Mouse (Mus musculus) embryonic facial prominence, embryonic 13.5 days (tissue): ENCODE measurements around the gene Copz1. TPM values are rescaled to one million over a fixed set of nuclear protein-coding genes. Genes with fewer than 3 reads are reported as not detected.

Experiments used
- ATAC-seq: fragments of 200-750 bp; cut with Nextera tagmentation; 2 replicates; pipeline ENCODE4 v1.8.0; 2017; ENCODE audit warnings: low read depth; ENCODE audit not compliant: insufficient number of reproducible peaks, insufficient read depth, low FRiP score, low TSS enrichment
- H3K27ac ChIP-seq: fragments of 300-500 bp; sonication (generic); 2 replicates; pipeline ENCODE4 v1.5.1; 2015; ENCODE audit warnings: moderate library complexity, mild to moderate bottlenecking, inconsistent platforms
- H3K27me3 ChIP-seq: fragments of 300-500 bp; sonication (generic); 2 replicates; pipeline ENCODE4 v1.6.1; 2015; ENCODE audit warnings: mild to moderate bottlenecking, inconsistent platforms
- H3K36me3 ChIP-seq: fragments of 300-500 bp; sonication (generic); 2 replicates; pipeline ENCODE4 v1.6.1; 2015; ENCODE audit warnings: mild to moderate bottlenecking, inconsistent platforms
- H3K4me1 ChIP-seq: fragments of 300-500 bp; sonication (generic); 2 replicates; pipeline ENCODE4 v1.6.1; 2015; ENCODE audit warnings: inconsistent platforms
- H3K4me2 ChIP-seq: fragments of 300-500 bp; sonication (generic); 2 replicates; pipeline ENCODE4 v1.6.1; 2015; ENCODE audit warnings: moderate library complexity, mild to moderate bottlenecking, inconsistent platforms
- H3K4me3 ChIP-seq: fragments of 300-500 bp; sonication (generic); 2 replicates; pipeline ENCODE4 v1.5.1; 2015; ENCODE audit warnings: mild to moderate bottlenecking, inconsistent platforms
- H3K9ac ChIP-seq: fragments of 300-500 bp; sonication (generic); 2 replicates; pipeline ENCODE4 v1.6.1; 2015; ENCODE audit warnings: mild to moderate bottlenecking, inconsistent platforms
- H3K9me3 ChIP-seq: fragments of 300-500 bp; sonication (generic); 2 replicates; pipeline ENCODE4 v1.6.1; 2016; ENCODE audit warnings: inconsistent platforms
- WGBS: fragments of 180-500 bp; shearing (Covaris S2); methylation state at CpG from one replicate; pipeline ENCODE4 v1.1.7; 2015; ENCODE audit warnings: mixed read lengths; 5-methylcytosine and 5-hydroxymethylcytosine counted together
- polyA plus RNA-seq: library from polyadenylated mRNA; unstranded; fragments of >200 nt; fragmentation: Nextera tagmentation; extraction: Ambion mirVana; gene quantifications from 2 replicates; pipeline ENCODE4 v1.2.1, GENCODE M21; 2015

Gene Copz1
- polyA plus RNA-seq = 254 and 287 TPM in 2 replicates

DNA sequence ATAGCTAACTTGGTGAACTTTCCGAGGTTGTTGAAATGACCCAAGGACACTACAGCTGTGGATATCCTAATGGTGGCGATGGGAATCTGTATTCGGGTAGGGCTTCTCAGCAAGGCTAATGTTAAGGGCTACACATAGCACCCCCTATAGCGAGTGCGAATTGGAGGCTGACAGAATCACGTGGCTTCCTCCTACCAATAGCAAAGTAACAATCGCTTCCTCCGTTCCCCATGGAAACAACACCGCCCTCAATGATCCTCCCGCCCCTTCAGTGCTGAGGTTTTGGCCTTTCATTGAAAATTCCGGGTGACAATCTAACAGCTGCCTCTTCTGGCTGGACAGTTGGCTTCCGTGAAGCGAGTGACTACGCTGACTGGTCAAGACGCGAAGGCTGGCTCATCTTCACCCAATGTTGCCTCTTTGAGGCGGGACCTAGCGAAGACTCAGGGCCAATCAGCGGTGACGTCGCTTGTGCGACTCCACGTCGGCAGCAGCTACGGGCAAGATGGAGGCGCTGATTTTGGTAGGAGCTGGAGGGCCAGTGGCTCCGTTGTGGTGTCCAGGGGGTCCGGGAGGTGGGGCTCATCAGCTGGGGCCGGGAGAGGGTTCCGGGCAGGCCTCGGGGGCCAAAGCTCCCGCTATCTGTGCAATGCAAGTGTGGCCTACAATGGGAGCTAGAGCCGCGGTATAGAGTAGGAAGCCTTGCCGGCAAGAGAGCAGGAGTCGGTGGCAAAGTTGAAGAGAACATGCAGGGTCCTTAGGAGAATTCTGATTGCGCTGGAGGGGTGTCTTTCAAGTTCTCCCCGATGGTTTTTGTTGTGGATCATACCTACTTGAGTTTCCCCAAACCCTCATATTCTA, at the start of gene Copz1:
Gene Copz1 (plus strand): TSS at position 296 of the 861 bp plus-strand sequence.
- Histone ChIP-seq H3K4me1 (peaks cover 14% of the 10 kb centered on the region), H3K36me3 (no peaks in the 10 kb centered on the region), H3K9ac (peak within 1 kb of the TSS; percentile 88), H3K27ac (peak within 1 kb of the TSS; percentile 44; the same call in 1 of the 2 replicates), H3K27me3 (no peaks in the 10 kb centered on the region), H3K4me3 (peak within 1 kb of the TSS; percentile 73), H3K4me2 (peak within 1 kb of the TSS; percentile 67), H3K9me3 (no peaks in the 10 kb centered on the region)
- WGBS = under 1% methylated on average over 38 of the region's 38 CpGs
- peak; percentile 99 for ATAC-seq

DNA sequence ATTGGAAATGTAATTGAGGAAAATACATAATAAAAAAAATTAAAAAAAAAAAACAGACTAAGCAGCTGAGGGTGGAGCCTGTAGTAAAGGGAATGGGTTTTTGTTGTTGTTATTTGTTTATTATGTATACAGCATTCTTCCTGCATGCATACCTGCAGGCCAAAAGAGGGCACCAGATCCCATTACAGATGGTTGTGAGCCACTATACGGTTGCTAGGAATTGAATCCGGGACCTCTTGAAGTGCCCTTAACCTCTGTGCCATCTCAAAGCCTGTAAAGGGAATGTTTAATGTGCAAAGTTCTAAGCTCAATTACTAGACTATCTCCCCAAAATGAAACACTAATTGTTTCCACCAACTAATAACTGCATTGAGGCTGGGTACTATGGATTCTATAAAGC, 48.4 kb upstream of the Copz1 start:
- H3K9ac ChIP-seq = no peak overlapping the region
- H3K27me3 ChIP-seq = no peaks in the 10 kb centered on the region
- WGBS = 87% methylated on average over 2 of the region's 2 CpGs

DNA sequence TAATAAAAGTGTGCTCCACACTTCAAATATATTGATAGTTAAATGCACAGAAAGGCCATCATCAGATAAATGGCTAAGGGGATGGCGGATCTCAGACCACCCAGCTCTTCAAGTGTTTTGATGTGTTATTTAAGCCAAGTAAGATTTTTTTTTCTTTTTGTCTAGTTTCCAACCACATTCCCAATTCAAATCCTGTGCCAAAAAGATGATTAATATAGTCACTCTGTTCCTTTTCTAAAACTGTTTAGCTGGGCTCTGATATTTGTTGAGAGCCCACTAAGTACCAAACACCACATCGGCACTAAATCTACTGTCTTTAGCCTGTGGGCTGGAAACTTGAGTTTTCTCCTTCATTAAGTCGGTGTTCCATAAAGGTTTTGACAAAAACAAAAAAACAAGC, 45.5 kb upstream of the Copz1 start:
- Histone ChIP-seq H3K9ac (no peak overlapping the region), H3K36me3 (0 out of 2 replicates have a peak, but pooled peaks cover 10% of the 10 kb centered on the region), H3K27ac (no peak overlapping the region), H3K9me3 (no peaks in the 10 kb centered on the region), H3K4me1 (peaks cover 13% of the 10 kb centered on the region), H3K27me3 (no peaks in the 10 kb centered on the region), H3K4me3 (no peak overlapping the region), H3K4me2 (no peak overlapping the region)
- WGBS = 85% methylated on average over 3 of the region's 3 CpGs
- ATAC-seq = no peak

More for the DNA sequence above, 48.4 kb upstream of the Copz1 start:
- H3K36me3 ChIP-seq = 0 out of 2 replicates have a peak, but pooled peaks cover 10% of the 10 kb centered on the region
- no peak overlapping the region for H3K4me3 ChIP-seq
- H3K9me3 ChIP-seq = no peaks in the 10 kb centered on the region
- peaks cover 18% of the 10 kb centered on the region for H3K4me1 ChIP-seq
- H3K4me2 ChIP-seq = no peak overlapping the region
- H3K27ac ChIP-seq = no peak overlapping the region
- no peak for ATAC-seq

DNA sequence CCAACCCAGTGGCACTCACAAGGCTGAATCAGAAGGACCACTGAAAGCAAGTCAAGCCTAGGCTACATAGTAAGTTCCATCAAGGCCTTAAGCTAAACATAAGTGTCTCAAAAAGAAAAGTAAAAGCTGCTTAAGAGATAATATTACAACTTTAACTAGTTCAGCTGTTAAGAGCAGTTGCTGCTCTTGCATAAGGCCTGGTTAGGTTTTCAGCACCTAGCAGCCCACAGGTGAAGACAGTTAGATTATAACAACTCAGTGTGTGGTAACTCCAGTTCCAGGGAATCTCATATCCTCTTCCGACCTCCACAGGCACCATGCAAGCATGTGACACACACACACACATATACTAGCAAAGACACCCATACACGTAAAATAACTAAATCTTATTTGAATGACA, 44.9 kb upstream of the Copz1 start:
- Histone ChIP-seq H3K27me3 (no peaks in the 10 kb centered on the region), H3K4me1 (peaks cover 13% of the 10 kb centered on the region), H3K27ac (no peak overlapping the region), H3K9ac (no peak overlapping the region), H3K4me2 (no peak overlapping the region), H3K4me3 (no peak overlapping the region), H3K9me3 (no peaks in the 10 kb centered on the region), H3K36me3 (0 out of 2 replicates have a peak, but pooled peaks cover 9% of the 10 kb centered on the region)
- whole genome bisulfite sequencing = 87% methylated on average over 2 of the region's 2 CpGs
- ATAC-seq = no peak

DNA sequence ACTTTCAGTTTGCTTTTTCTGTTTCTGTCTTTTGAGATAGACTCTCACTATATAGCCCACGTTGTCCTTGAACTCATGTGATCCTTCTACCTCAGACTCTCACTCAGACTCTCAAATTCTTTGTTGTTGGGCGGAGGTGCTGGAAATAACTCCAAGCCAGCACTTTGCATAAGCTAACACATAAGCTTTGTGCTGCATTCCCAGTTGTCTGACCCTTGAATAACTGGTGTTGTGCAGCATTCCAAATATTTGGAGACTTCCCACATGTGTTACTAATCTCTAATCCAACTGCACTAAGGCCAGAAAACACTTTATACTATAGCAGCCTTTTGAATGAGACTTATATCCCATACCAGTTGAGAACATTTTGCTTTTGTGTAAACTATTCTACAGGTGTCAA, 43.6 kb upstream of the Copz1 start:
- 65% methylated on average over 2 of the region's 2 CpGs for WGBS
- Histone ChIP-seq H3K9ac (no peak overlapping the region), H3K4me2 (no peak overlapping the region), H3K4me1 (peaks cover 13% of the 10 kb centered on the region), H3K27me3 (no peaks in the 10 kb centered on the region), H3K27ac (no peak overlapping the region), H3K4me3 (no peak overlapping the region), H3K36me3 (0 out of 2 replicates have a peak, but pooled peaks cover 6% of the 10 kb centered on the region), H3K9me3 (no peaks in the 10 kb centered on the region)
- ATAC-seq = no peak

DNA sequence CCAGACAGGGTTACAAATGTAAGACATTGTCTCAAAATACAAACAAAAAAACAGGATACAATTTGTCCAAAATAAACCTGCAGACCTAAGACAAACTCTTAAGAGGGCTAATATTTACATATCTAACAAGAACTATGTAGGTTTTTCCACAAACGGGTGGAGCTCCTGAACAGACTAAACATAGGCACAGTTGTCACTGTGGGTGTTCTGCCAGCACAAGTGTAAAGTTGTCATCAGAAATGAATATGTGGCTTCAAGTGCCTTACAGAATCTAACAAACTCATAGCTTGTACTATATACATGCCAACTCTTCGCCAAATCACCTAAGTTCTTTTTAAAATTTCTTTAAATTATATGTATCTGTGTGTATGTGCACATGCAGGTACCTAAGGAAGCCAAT, 39.4 kb upstream of the Copz1 start:
- ATAC-seq = no peak
- Histone ChIP-seq H3K27ac (no peak overlapping the region), H3K9me3 (no peaks in the 10 kb centered on the region), H3K9ac (no peak overlapping the region), H3K36me3 (peaks cover 17% of the 10 kb centered on the region), H3K4me1 (peaks cover 12% of the 10 kb centered on the region; the same call in 1 of the 2 replicates), H3K27me3 (no peaks in the 10 kb centered on the region), H3K4me2 (no peak overlapping the region), H3K4me3 (no peak overlapping the region)
- WGBS = 89% methylated on average over 2 of the region's 2 CpGs

DNA sequence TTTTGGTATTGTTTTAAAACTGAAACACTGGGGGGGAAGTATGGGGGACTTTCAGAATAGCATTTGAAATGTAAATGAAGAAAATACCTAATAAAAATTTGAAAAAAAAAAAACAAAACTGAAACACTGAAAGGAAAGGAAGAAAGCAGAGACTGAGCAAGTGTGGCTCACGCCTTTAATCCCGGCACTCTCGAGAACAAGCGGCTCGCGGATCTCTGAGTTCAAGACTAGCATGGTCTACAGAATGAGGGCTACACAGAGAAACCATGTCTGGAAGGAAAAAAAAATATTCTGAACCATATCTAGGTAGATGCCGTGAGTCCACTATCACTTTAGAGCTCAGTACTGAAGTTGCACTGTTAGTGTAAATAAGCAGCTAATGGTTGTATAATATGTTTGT, 35.2 kb upstream of the Copz1 start:
- H3K4me2 ChIP-seq = no peak overlapping the region
- H3K9ac ChIP-seq = no peak overlapping the region
- H3K27ac ChIP-seq = no peak overlapping the region
- H3K27me3 ChIP-seq = no peaks in the 10 kb centered on the region
- H3K4me3 ChIP-seq = no peak overlapping the region
- WGBS = 92% methylated on average over 7 of the region's 7 CpGs
- H3K4me1 ChIP-seq = peaks cover 16% of the 10 kb centered on the region
- peaks cover 27% of the 10 kb centered on the region for H3K36me3 ChIP-seq
- no peak for ATAC-seq
- no peaks in the 10 kb centered on the region for H3K9me3 ChIP-seq

DNA sequence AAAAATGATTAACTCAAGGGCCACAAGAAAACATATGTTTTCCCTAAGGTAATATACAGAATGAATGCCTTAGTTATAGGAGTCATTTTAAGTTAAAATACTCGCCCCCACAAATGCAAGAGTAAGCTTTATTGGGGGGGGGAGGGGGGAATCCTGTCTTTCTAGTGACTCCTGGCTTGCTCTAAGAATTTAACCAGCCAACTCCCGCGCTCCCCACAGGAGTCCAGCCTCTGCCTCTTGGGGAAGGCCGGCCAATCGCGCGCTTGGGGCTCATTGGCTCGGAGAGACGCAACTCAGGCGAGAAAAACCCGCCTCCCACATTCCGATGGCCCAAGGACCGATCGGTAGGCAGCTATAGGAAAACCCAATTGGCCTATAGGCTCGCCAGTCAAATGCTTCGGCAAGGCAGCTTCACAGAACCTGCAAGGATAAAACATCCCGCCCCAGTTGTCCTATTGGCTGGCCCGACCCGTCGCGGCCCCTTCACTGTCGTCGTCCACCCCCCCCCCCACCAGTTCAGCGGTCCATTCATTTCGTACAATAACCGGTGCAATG, 33.3 kb upstream of the Copz1 start:
- H3K9me3 ChIP-seq = no peaks in the 10 kb centered on the region
- peak overlapping the region; percentile 93 for H3K27ac ChIP-seq
- peaks cover 41% of the 10 kb centered on the region for H3K36me3 ChIP-seq
- H3K4me3 ChIP-seq = peak overlapping the region; percentile 68
- WGBS = under 1% methylated on average over 26 of the region's 26 CpGs
- ATAC-seq = peak; percentile 90
- H3K27me3 ChIP-seq = no peaks in the 10 kb centered on the region
- H3K4me1 ChIP-seq = peaks cover 33% of the 10 kb centered on the region
- H3K9ac ChIP-seq = peak overlapping the region; percentile 88
- H3K4me2 ChIP-seq = peak overlapping the region; percentile 63

DNA sequence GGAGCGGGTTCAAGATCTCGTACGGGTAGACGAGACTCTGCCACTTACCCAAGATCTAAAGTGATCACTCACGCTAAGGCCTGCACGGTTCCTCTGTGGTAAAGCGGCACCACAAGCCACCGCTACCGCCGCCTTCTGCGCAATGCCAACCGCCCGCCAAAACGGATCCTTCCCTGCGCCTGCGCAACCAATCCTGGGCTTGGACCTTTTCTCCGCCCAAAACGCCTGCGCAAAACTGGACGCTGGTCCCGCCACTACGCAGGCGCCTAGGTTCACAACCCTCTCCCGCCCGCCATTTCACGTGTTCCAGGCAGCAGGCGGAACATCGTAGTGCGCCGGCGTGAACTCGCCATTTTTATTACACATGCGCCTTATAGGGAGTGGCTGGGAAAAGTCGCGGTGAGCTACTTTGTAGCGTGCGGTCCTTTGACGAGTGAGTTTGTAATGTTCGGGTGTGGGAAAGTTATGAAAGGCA, 32.8 kb upstream of the Copz1 start, which contains the start of gene Cbx5:
Gene Cbx5 (minus strand): TSS at position 132 of the 475 bp plus-strand sequence.
- Histone ChIP-seq H3K9ac (peak within 1 kb of the TSS; percentile 88), H3K4me3 (peak within 1 kb of the TSS; percentile 68), H3K36me3 (peaks cover 39% of the 10 kb centered on the region), H3K4me1 (peaks cover 33% of the 10 kb centered on the region), H3K9me3 (no peaks in the 10 kb centered on the region), H3K27ac (peak within 1 kb of the TSS; percentile 93), H3K4me2 (peak within 1 kb of the TSS; percentile 88), H3K27me3 (no peaks in the 10 kb centered on the region)
- ATAC-seq = peak; percentile 92
- under 1% methylated on average over 39 of the region's 39 CpGs for WGBS

DNA sequence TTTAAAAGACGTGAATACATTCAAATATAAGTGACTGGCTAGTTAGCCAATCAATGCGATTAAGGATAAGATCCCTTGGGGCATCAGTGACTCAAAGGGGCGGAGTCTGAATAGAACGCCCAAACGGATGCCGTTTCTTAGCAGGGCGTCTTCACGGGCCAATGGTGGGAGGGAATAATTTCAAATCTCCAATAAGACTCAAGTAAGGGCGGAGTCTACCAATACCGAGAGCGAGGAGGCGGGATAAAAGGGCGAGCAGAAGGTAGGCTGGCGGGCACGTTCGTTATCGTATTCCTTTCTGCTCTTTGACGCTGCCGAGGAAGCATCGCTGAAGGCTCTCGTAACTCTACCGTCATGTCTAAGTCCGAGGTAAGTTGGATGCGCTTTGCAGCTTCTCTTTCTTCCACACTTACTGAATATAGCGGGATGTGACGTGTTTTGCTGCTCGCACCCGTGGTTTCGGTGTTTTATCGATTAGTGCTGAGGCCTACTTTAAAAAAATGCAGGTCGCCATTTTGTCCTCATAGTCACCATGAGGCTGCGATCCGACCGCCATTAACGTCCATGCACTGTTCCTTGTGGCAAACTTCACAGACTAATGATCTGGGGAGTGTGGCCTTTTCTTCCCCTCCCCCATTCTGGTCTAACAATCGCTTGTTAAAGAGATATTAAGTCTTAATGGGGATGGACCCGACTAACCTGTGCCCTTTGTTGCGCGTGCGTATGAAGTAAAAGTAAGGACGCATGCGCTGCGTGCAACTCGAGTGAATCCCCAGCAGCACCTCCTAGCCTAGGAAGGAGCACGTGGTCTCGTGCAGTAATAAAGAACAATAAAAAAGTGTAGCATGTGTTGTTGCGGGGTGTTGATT, 32.1 kb upstream of the Copz1 start, which contains the start of gene Hnrnpa1:
Gene Hnrnpa1 (plus strand): TSS at position 273 of the 869 bp plus-strand sequence.
- peak within 1 kb of the TSS; percentile 88 for H3K4me2 ChIP-seq
- peak within 1 kb of the TSS; percentile 93 for H3K27ac ChIP-seq
- H3K4me1 ChIP-seq = peaks cover 37% of the 10 kb centered on the region
- H3K9ac ChIP-seq = peak within 1 kb of the TSS; percentile 88
- H3K36me3 ChIP-seq = peaks cover 40% of the 10 kb centered on the region
- peak within 1 kb of the TSS; percentile 68 for H3K4me3 ChIP-seq
- under 1% methylated on average over 47 of the region's 47 CpGs for WGBS
- ATAC-seq = peak; percentile 92
- H3K27me3 ChIP-seq = no peaks in the 10 kb centered on the region
- no peaks in the 10 kb centered on the region for H3K9me3 ChIP-seq
